Mouse (Mus musculus) embryonic fibroblast, embryonic 13.5 days (primary cell): ENCODE measurements around the gene 1700023F06Rik.

ENCODE experiments used
- CTCF ChIP-seq: IDR thresholded peaks from 2 replicates; pipeline ENCODE4 v1.5.1; 2011; ENCODE audit warnings: mild to moderate bottlenecking, control low read depth, low read length, moderate library complexity, borderline replicate concordance; ENCODE audit not compliant: insufficient read depth
- POLR2A ChIP-seq: IDR thresholded peaks from 2 replicates; pipeline ENCODE4 v1.6.1; 2011; ENCODE audit warnings: low read depth, mild to moderate bottlenecking, control low read depth, low read length, moderate library complexity

- TF ChIP-seq POLR2A (no peak), CTCF (no peak)
Measured at GRCm38 (mm10) chr11:103177216-103177615, 31.1 kb downstream of the 1700023F06Rik start.
